Comparison of ENCODE assay signal across 10 mouse cellular contexts in the genomic region with DNA sequence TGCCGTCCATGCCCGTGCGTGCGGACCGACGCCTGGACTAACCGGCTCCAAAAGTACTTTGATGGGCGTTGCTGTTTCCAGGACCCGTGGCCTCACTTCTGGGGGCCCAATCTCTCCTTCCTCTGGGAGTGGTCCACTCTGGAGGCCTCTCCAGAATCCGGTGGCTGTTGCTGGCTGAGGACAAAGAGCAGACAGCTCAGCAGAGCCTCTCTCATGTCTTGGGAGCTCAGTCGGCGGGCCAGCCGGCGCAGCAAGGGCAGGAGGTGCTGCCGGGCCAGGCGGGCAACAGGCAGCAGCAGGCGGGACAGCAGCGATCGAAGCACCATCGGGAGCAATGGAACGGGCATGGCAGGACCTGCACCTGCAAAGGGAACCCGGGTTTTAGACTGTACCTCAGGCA. TPM values are rescaled to one million over a fixed set of nuclear protein-coding genes. Genes with fewer than 3 reads are reported as not detected.
A peak's percentile ranks its signal among the peaks of the same experiment; 100 is the strongest.
DNase-seq lines count a peak whose midpoint lies in the region; ATAC-seq and TF ChIP-seq lines count a peak whose summit lies in the region.
"Had no signal": no experiment of that assay in that cellular context is flagged by ENCODE, and none has a peak within 500 bp of the region (broad histone marks: within the 10 kb centered on the region; RNA-seq: fewer than 3 reads in every experiment).

No protein-coding gene starts in this region.

- intact Hi-C loops in heart, postnatal 25 days (cut with DNase I) = no loop called here

- peaks cover 22 to 33% of the 10 kb centered on the region in 2 experiments for H3K4me1 ChIP-seq in heart, embryonic 14.5 days (ENCODE audit: control insufficient read depth in 2 of 2, insufficient read depth in 2 of 2, low read length in 2 of 2)
- peaks cover 19% of the 10 kb centered on the region for H3K4me1 ChIP-seq in neural tube, embryonic 15.5 days
- peaks cover 54% of the 10 kb centered on the region for H3K4me1 ChIP-seq in limb, embryonic 10.5 days
- H3K4me1 ChIP-seq in stomach, postnatal 0 days (replicated peaks; ENCODE audit: control insufficient read depth, insufficient read depth) = peaks cover 6% of the 10 kb centered on the region
- peaks cover 16% of the 10 kb centered on the region for H3K4me1 ChIP-seq in thymus, adult 2 months (replicated peaks; ENCODE audit: control insufficient read depth, insufficient read depth, low read length)

- H3K4me3 ChIP-seq in heart, embryonic 14.5 days (ENCODE audit: control insufficient read depth in 1 of 2, insufficient read depth in 1 of 2, low read depth in 1 of 2, low read length in 2 of 2) = no peak overlapping the region; a peak in 1 of 4 replicates
- no peak overlapping the region for H3K4me3 ChIP-seq in neural tube, embryonic 15.5 days (replicated peaks)
- peak overlapping the region; percentile 36 for H3K4me3 ChIP-seq in limb, embryonic 10.5 days
- H3K4me3 ChIP-seq in stomach, postnatal 0 days (ENCODE audit: low read depth, low read length) = no peak overlapping the region
- H3K4me3 ChIP-seq in thymus, adult 2 months (ENCODE audit: control insufficient read depth, insufficient read depth, low read length) = no peak overlapping the region
- H3K4me3 ChIP-seq: gastrocnemius, adult 2 months had no signal

- no peaks in the 10 kb centered on the region for H3K9me3 ChIP-seq in heart, embryonic 14.5 days (ENCODE audit: control insufficient read depth, low read length)
- H3K9me3 ChIP-seq in neural tube, embryonic 15.5 days (replicated peaks) = no peaks in the 10 kb centered on the region
- H3K9me3 ChIP-seq in limb, embryonic 10.5 days (replicated peaks) = no peaks in the 10 kb centered on the region
- H3K9me3 ChIP-seq in stomach, postnatal 0 days (ENCODE audit: control insufficient read depth, low read length) = no peaks in the 10 kb centered on the region

- no peaks in the 10 kb centered on the region for H3K27me3 ChIP-seq in heart, embryonic 14.5 days (ENCODE audit: control insufficient read depth, insufficient read depth, low read length)
- peaks cover 30% of the 10 kb centered on the region for H3K27me3 ChIP-seq in neural tube, embryonic 15.5 days (replicated peaks)
- H3K27me3 ChIP-seq in limb, embryonic 10.5 days (ENCODE audit: low read depth, poor library complexity, severe bottlenecking) = peaks cover 50% of the 10 kb centered on the region
- no peaks in the 10 kb centered on the region for H3K27me3 ChIP-seq in stomach, postnatal 0 days (ENCODE audit: control insufficient read depth, insufficient read depth, low read length)
- H3K27me3 ChIP-seq in thymus, adult 2 months (ENCODE audit: control insufficient read depth, insufficient read depth, low read length) = no peaks in the 10 kb centered on the region

- DNase-seq in heart, postnatal 25 days (ENCODE audit: low spot score) = no peak
- DNase-seq in neural tube, embryonic 10.5 days (ENCODE audit: extremely low spot score, low spot score) = peak; percentile 43
- peak; percentile 54 for DNase-seq in limb, embryonic 10.5 days (ENCODE audit: low spot score)
- no peak for DNase-seq in stomach, postnatal 0 days (ENCODE audit: low spot score)
- DNase-seq in layer of hippocampus, postnatal 36 days = no peak
- no peak for DNase-seq in thymus, adult 2 months
- DNase-seq: adrenal gland, postnatal 10 days had no signal

- peak overlapping the region; percentile 43 for H3K4me2 ChIP-seq in heart, embryonic 14.5 days (ENCODE audit: low read length)
- H3K4me2 ChIP-seq in neural tube, embryonic 15.5 days = no peak overlapping the region
- no peak overlapping the region for H3K4me2 ChIP-seq in stomach, postnatal 0 days (replicated peaks; ENCODE audit: low read depth)

- H3K27ac ChIP-seq in heart, embryonic 14.5 days (replicated peaks in 1 of 2; ENCODE audit: control insufficient read depth in 1 of 2, insufficient read depth in 1 of 2, low read depth in 2 of 2, low read length in 2 of 2) = no peak overlapping the region; a peak in 1 of 4 replicates
- H3K27ac ChIP-seq in neural tube, embryonic 15.5 days (replicated peaks) = no peak overlapping the region
- peak overlapping the region; percentile 48 for H3K27ac ChIP-seq in limb, embryonic 10.5 days
- H3K27ac ChIP-seq in stomach, postnatal 0 days (replicated peaks) = no peak overlapping the region
- H3K27ac ChIP-seq in thymus, adult 2 months (ENCODE audit: control insufficient read depth, insufficient read depth, low read length) = no peak overlapping the region

- TF ChIP-seq CTCF in stomach, postnatal 0 days (IDR thresholded peaks at IDR 0.05; ENCODE audit: low read depth) = no peak
- no peak for TF ChIP-seq CTCF in thymus, adult 2 months (IDR thresholded peaks at IDR 0.05; ENCODE audit: borderline replicate concordance, control insufficient read depth, extremely low read depth, insufficient read depth, low read length, poor library complexity)

- no peak for TF ChIP-seq EP300 in stomach, postnatal 0 days (optimal IDR thresholded peaks at IDR 0.05)

- TF ChIP-seq POLR2A in thymus, adult 2 months (IDR thresholded peaks at IDR 0.05; ENCODE audit: control insufficient read depth, extremely low read depth, insufficient read depth, low read length, poor library complexity) = no peak

- WGBS in heart, embryonic 14.5 days = 10% methylated on average over 22 of the region's 22 CpGs
- WGBS in neural tube, embryonic 15.5 days = 18% methylated on average over 22 of the region's 22 CpGs
- 12% methylated on average over 22 of the region's 22 CpGs for WGBS in limb, embryonic 10.5 days
- 26% methylated on average over 22 of the region's 22 CpGs for WGBS in stomach, postnatal 0 days
- WGBS in thymus, adult 2 months = 93% methylated on average over 22 of the region's 22 CpGs

- ATAC-seq in heart, embryonic 14.5 days (ENCODE audit: insufficient number of reproducible peaks, insufficient read depth, low FRiP score, low read depth) = no peak
- ATAC-seq in neural tube, embryonic 15.5 days (ENCODE audit: low FRiP score) = no peak
- no peak for ATAC-seq in stomach, postnatal 0 days (ENCODE audit: low FRiP score, low TSS enrichment)

- H3K36me3 ChIP-seq in heart, embryonic 14.5 days (ENCODE audit: control insufficient read depth, insufficient read depth, low read length) = no peaks in the 10 kb centered on the region
- H3K36me3 ChIP-seq in neural tube, embryonic 15.5 days = no peaks in the 10 kb centered on the region
- H3K36me3 ChIP-seq in limb, embryonic 10.5 days = no peaks in the 10 kb centered on the region
- no peaks in the 10 kb centered on the region for H3K36me3 ChIP-seq in stomach, postnatal 0 days (ENCODE audit: control insufficient read depth, insufficient read depth, low read length)
- no peaks in the 10 kb centered on the region for H3K36me3 ChIP-seq in thymus, adult 2 months (ENCODE audit: control insufficient read depth, insufficient read depth, low read length)

- H3K9ac ChIP-seq in heart, embryonic 14.5 days (ENCODE audit: low read length) = peak overlapping the region; percentile 41; the same call in 1 of the 2 replicates
- no peak overlapping the region for H3K9ac ChIP-seq in neural tube, embryonic 15.5 days (replicated peaks)
- H3K9ac ChIP-seq in stomach, postnatal 0 days (ENCODE audit: low read length) = 0 out of 2 replicates have a peak overlapping the region, but pooled peaks have one; percentile 13

RNA-seq across cellular contexts. Expression of a gene that starts 0.6 kb away (rescaled TPM):
- polyA plus RNA-seq in heart, embryonic 14.5 days (2014; fragmentation: Nextera tagmentation; extraction: Ambion mirVana) = not detected in 2 replicates
- total RNA-seq in heart, postnatal 25 days (2021) = not detected
- polyA plus RNA-seq in neural tube, embryonic 15.5 days (2015; fragmentation: Nextera tagmentation; extraction: Ambion mirVana) = 1.5 and 1.6 TPM in 2 replicates
- 1.2 TPM in 1 of 2 replicates, not detected in the other for polyA plus RNA-seq in limb, embryonic 10.5 days (2016; fragmentation: Nextera tagmentation; extraction: Ambion mirVana)
- polyA plus RNA-seq in stomach, postnatal 0 days (2015; fragmentation: Nextera tagmentation; extraction: Ambion mirVana) = 1.2 and 1.5 TPM in 2 replicates
- not detected for total RNA-seq in layer of hippocampus, postnatal 36 days (2021)
- polyA plus RNA-seq in thymus, adult 2 months (2012; rRNA removed) = 0.61 and 1.3 TPM in 2 replicates

RNA-seq across cellular contexts. Expression of a gene that starts 1.9 kb away (rescaled TPM):
- polyA plus RNA-seq in heart, embryonic 14.5 days (2014; fragmentation: Nextera tagmentation; extraction: Ambion mirVana) = 84.7 and 87.8 TPM in 2 replicates
- total RNA-seq in heart, postnatal 25 days (2021) = 10 to 100 TPM; 77.9 to 78.4 TPM
- polyA plus RNA-seq in neural tube, embryonic 15.5 days (2015; fragmentation: Nextera tagmentation; extraction: Ambion mirVana) = 42.8 and 77.5 TPM in 2 replicates
- polyA plus RNA-seq in limb, embryonic 10.5 days (2016; fragmentation: Nextera tagmentation; extraction: Ambion mirVana) = 40.3 and 41.6 TPM in 2 replicates
- 49.4 and 55.3 TPM in 2 replicates for polyA plus RNA-seq in stomach, postnatal 0 days (2015; fragmentation: Nextera tagmentation; extraction: Ambion mirVana)
- 10 to 100 TPM; 20.8 to 21.5 TPM for total RNA-seq in layer of hippocampus, postnatal 36 days (2021)
- polyA plus RNA-seq in thymus, adult 2 months (2012; rRNA removed) = 358 and 385 TPM in 2 replicates

RNA-seq across cellular contexts. Expression of a gene that starts 28.3 kb away (rescaled TPM):
- polyA plus RNA-seq in heart, embryonic 14.5 days (2014; fragmentation: Nextera tagmentation; extraction: Ambion mirVana) = 1,215 and 1,233 TPM in 2 replicates
- total RNA-seq in heart, postnatal 25 days (2021) = 1,000 to 10,000 TPM; 1,042 to 1,257 TPM
- polyA plus RNA-seq in neural tube, embryonic 15.5 days (2015; fragmentation: Nextera tagmentation; extraction: Ambion mirVana) = 1,466 and 1,575 TPM in 2 replicates
- polyA plus RNA-seq in limb, embryonic 10.5 days (2016; fragmentation: Nextera tagmentation; extraction: Ambion mirVana) = 2,007 and 2,405 TPM in 2 replicates
- polyA plus RNA-seq in stomach, postnatal 0 days (2015; fragmentation: Nextera tagmentation; extraction: Ambion mirVana) = 715 and 750 TPM in 2 replicates
- total RNA-seq in layer of hippocampus, postnatal 36 days (2021) = 1,000 to 10,000 TPM; 1,811 to 1,865 TPM
- 455 and 506 TPM in 2 replicates for polyA plus RNA-seq in thymus, adult 2 months (2012; rRNA removed)

RNA-seq across cellular contexts. Expression of a gene that starts 37.7 kb away (rescaled TPM):
- 91.3 and 92.4 TPM in 2 replicates for polyA plus RNA-seq in heart, embryonic 14.5 days (2014; fragmentation: Nextera tagmentation; extraction: Ambion mirVana)
- total RNA-seq in heart, postnatal 25 days (2021) = 10 to 100 TPM; 23.7 to 24.3 TPM
- 86.3 and 99.5 TPM in 2 replicates for polyA plus RNA-seq in neural tube, embryonic 15.5 days (2015; fragmentation: Nextera tagmentation; extraction: Ambion mirVana)
- polyA plus RNA-seq in limb, embryonic 10.5 days (2016; fragmentation: Nextera tagmentation; extraction: Ambion mirVana) = 102 and 105 TPM in 2 replicates
- 72.7 and 76.8 TPM in 2 replicates for polyA plus RNA-seq in stomach, postnatal 0 days (2015; fragmentation: Nextera tagmentation; extraction: Ambion mirVana)
- total RNA-seq in layer of hippocampus, postnatal 36 days (2021) = 10 to 100 TPM; 28.2 to 29.4 TPM
- polyA plus RNA-seq in thymus, adult 2 months (2012; rRNA removed) = 135 and 137 TPM in 2 replicates

RNA-seq across cellular contexts. Expression of a gene that starts 45.8 kb away (rescaled TPM):
- polyA plus RNA-seq in heart, embryonic 14.5 days (2014; fragmentation: Nextera tagmentation; extraction: Ambion mirVana) = 2.7 and 2.9 TPM in 2 replicates
- total RNA-seq in heart, postnatal 25 days (2021) = 1 to 10 TPM; 1.3 to 1.4 TPM
- 4.8 and 10.1 TPM in 2 replicates for polyA plus RNA-seq in neural tube, embryonic 15.5 days (2015; fragmentation: Nextera tagmentation; extraction: Ambion mirVana)
- polyA plus RNA-seq in limb, embryonic 10.5 days (2016; fragmentation: Nextera tagmentation; extraction: Ambion mirVana) = 5.1 and 5.2 TPM in 2 replicates
- polyA plus RNA-seq in stomach, postnatal 0 days (2015; fragmentation: Nextera tagmentation; extraction: Ambion mirVana) = 1.6 and 2.0 TPM in 2 replicates
- total RNA-seq in layer of hippocampus, postnatal 36 days (2021) = 1 to 10 TPM; 2.6 to 3.4 TPM
- polyA plus RNA-seq in thymus, adult 2 months (2012; rRNA removed) = 64.5 and 77.4 TPM in 2 replicates

Comparison
In these comparisons a context has a peak if more than half of its experiments do, and no peak if none do; other contexts are left out.
1. DNase-seq: peak in neural tube, embryonic 10.5 days (single experiment) and limb, embryonic 10.5 days (single experiment); none in heart, postnatal 25 days (single experiment), stomach, postnatal 0 days (single experiment), layer of hippocampus, postnatal 36 days (0 of 2) and thymus, adult 2 months (single experiment).